Mouse (Mus musculus) right cerebral cortex, postnatal 10 days (tissue): ENCODE measurements around the gene Olfml2b.
A peak's percentile ranks its signal among the peaks of the same experiment; 100 is the strongest.

Source experiments
- DNase-seq, 2 experiments: peaks; one replicate each; pipeline ENCODE4 v3.0.0; 2021; ENCODE audit warnings: low spot score in 2 of 2

Olfml2b gene

GRCm38 (mm10) chr1:170695326-170695725, 51.0 kb downstream of the Olfml2b start:
- no peak for DNase-seq

- no peak for DNase-seq
Measured at GRCm38 (mm10) chr1:170696996-170697395, 52.7 kb downstream of the Olfml2b start.

- no peak for DNase-seq
Measured at GRCm38 (mm10) chr1:170697771-170698356, 53.5 kb downstream of the Olfml2b start.

- DNase-seq, result no peak
Measured at GRCm38 (mm10) chr1:170698771-170699170, 54.4 kb downstream of the Olfml2b start.

- no peak for DNase-seq
Measured at GRCm38 (mm10) chr1:170699553-170699952, 55.2 kb downstream of the Olfml2b start.

- no peak for DNase-seq
Measured at GRCm38 (mm10) chr1:170700496-170701027, 56.2 kb downstream of the Olfml2b start.

GRCm38 (mm10) chr1:170701178-170701577, 56.8 kb downstream of the Olfml2b start:
- no peak for DNase-seq

- DNase-seq, result no peak
Measured at GRCm38 (mm10) chr1:170701582-170701981, 57.2 kb downstream of the Olfml2b start.

- no peak for DNase-seq
Measured at GRCm38 (mm10) chr1:170702263-170702662, 57.9 kb downstream of the Olfml2b start.

GRCm38 (mm10) chr1:170702958-170703357, 58.6 kb downstream of the Olfml2b start:
- no peak for DNase-seq

GRCm38 (mm10) chr1:170704103-170704502, 59.8 kb downstream of the Olfml2b start:
- no peak for DNase-seq

GRCm38 (mm10) chr1:170704911-170705594, 60.7 kb downstream of the Olfml2b start:
- DNase-seq, result no peak

GRCm38 (mm10) chr1:170706046-170706445, 61.7 kb downstream of the Olfml2b start:
- DNase-seq, result no peak

- DNase-seq, result no peak
Measured at GRCm38 (mm10) chr1:170709034-170709433, 64.7 kb downstream of the Olfml2b start.

- peak; percentile 53 to 69 for DNase-seq
Measured at GRCm38 (mm10) chr1:170709481-170709880, 65.1 kb downstream of the Olfml2b start.

- DNase-seq, result no peak
Measured at GRCm38 (mm10) chr1:170709969-170710368, 65.6 kb downstream of the Olfml2b start.

GRCm38 (mm10) chr1:170711731-170712130, 67.4 kb downstream of the Olfml2b start:
- DNase-seq, result no peak

- no peak for DNase-seq
Measured at GRCm38 (mm10) chr1:170717241-170717828, 73.0 kb downstream of the Olfml2b start.

GRCm38 (mm10) chr1:170718133-170718810, 73.9 kb downstream of the Olfml2b start:
- no peak for DNase-seq

- peak; percentile 59 to 67 for DNase-seq
Measured at GRCm38 (mm10) chr1:170721560-170721959, 77.2 kb downstream of the Olfml2b start.

- peak; percentile 47 to 49 for DNase-seq
Measured at GRCm38 (mm10) chr1:170728524-170728923, 84.2 kb downstream of the Olfml2b start.

GRCm38 (mm10) chr1:170729267-170729962, 85.1 kb downstream of the Olfml2b start:
- no peak for DNase-seq
